ENCODE assay signal across 9 mouse cellular contexts in the genomic region with DNA sequence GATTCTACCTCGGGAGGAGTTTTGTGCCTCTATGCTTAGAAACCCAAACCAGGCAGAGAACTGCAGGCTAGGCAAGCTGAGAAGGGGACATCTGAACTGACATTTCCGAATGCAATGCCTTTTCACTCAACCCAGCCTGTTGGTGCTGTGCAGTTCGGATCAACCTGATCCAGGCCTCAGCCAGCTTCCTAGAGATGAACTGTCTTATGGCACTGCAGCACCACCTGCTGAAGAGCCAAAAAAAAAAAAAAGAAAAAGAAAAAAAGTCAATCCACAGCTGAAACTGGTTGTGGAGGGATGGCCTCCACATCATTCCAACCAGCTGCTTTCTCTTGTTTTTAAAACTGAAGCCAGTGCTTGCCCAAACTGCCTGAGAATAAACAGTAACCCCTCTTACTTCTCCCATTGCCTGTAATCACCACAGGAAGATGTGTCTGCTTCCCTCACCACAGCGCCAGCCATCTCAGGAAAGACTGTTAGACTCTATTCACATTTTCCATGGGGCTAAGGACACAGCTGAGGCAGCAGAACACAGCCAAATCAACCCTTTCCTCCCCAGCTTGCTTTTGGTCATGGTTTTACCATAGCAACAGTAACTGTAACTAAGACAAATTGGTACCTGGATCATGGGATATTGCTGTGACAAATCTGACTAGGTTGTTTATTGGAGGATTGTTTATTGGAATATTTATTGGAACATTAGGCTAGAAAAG.
DNase-seq lines count a peak whose midpoint lies in the region; ATAC-seq and TF ChIP-seq lines count a peak whose summit lies in the region.
"Had no signal": no experiment of that assay in that cellular context is flagged by ENCODE, and none has a peak within 500 bp of the region (broad histone marks: within the 10 kb centered on the region; RNA-seq: fewer than 3 reads in every experiment).

No protein-coding gene starts in this region.

- peak overlapping the region; percentile 16 to 19; a peak in 1 of 4 replicates for H3K27ac ChIP-seq in heart, embryonic 14.5 days (replicated peaks in 1 of 2; ENCODE audit: control insufficient read depth in 1 of 2, insufficient read depth in 1 of 2, low read depth in 2 of 2, low read length in 2 of 2)
- no peak overlapping the region for H3K27ac ChIP-seq in hindbrain, embryonic 10.5 days
- H3K27ac ChIP-seq in cerebellum, adult 2 months (ENCODE audit: insufficient read depth, low read length), result no peak overlapping the region
- H3K27ac ChIP-seq: forebrain, embryonic 12.5 days had no signal

- no peaks in the 10 kb centered on the region for H3K27me3 ChIP-seq in heart, embryonic 14.5 days (ENCODE audit: control insufficient read depth, insufficient read depth, low read length)
- H3K27me3 ChIP-seq in hindbrain, embryonic 10.5 days (ENCODE audit: insufficient read depth, poor library complexity, severe bottlenecking), result no peaks in the 10 kb centered on the region
- H3K27me3 ChIP-seq in cerebellum, adult 2 months (ENCODE audit: control insufficient read depth, insufficient read depth, low read length), result no peaks in the 10 kb centered on the region
- H3K27me3 ChIP-seq: forebrain, embryonic 12.5 days had no signal

- no peak for TF ChIP-seq CTCF in cerebellum, adult 2 months (IDR thresholded peaks at IDR 0.05; ENCODE audit: borderline replicate concordance, insufficient read depth, low read depth, low read length)

- no peak for TF ChIP-seq POLR2A in cerebellum, adult 2 months (IDR thresholded peaks at IDR 0.05; ENCODE audit: borderline replicate concordance, insufficient read depth, low read length)

- no peak overlapping the region for H3K4me3 ChIP-seq in heart, embryonic 14.5 days (ENCODE audit: control insufficient read depth in 1 of 2, insufficient read depth in 1 of 2, low read depth in 1 of 2, low read length in 2 of 2)
- H3K4me3 ChIP-seq in hindbrain, embryonic 10.5 days, result no peak overlapping the region
- H3K4me3 ChIP-seq in cerebellum, adult 2 months (replicated peaks; ENCODE audit: insufficient read depth, low read depth, low read length), result no peak overlapping the region
- H3K4me3 ChIP-seq: forebrain, embryonic 12.5 days had no signal

- WGBS in heart, embryonic 14.5 days, result 47% methylated on average over 4 of the region's 4 CpGs
- 71% methylated on average over 4 of the region's 4 CpGs for WGBS in hindbrain, embryonic 10.5 days
- WGBS in cerebellum, adult 2 months, result 58% methylated on average over 4 of the region's 4 CpGs

- no peak overlapping the region for H3K9ac ChIP-seq in heart, embryonic 14.5 days (ENCODE audit: low read length)
- H3K9ac ChIP-seq: forebrain, embryonic 12.5 days had no signal

- no peaks in the 10 kb centered on the region for H3K36me3 ChIP-seq in heart, embryonic 14.5 days (ENCODE audit: control insufficient read depth, insufficient read depth, low read length)
- no peaks in the 10 kb centered on the region for H3K36me3 ChIP-seq in hindbrain, embryonic 10.5 days
- H3K36me3 ChIP-seq: forebrain, embryonic 12.5 days had no signal

- H3K4me1 ChIP-seq in heart, embryonic 14.5 days (ENCODE audit: control insufficient read depth in 2 of 2, insufficient read depth in 2 of 2, low read length in 2 of 2), result peaks cover 4 to 7% of the 10 kb centered on the region in 2 experiments
- H3K4me1 ChIP-seq in hindbrain, embryonic 10.5 days (replicated peaks), result peaks cover 12% of the 10 kb centered on the region
- H3K4me1 ChIP-seq in cerebellum, adult 2 months (ENCODE audit: control insufficient read depth, insufficient read depth, low read length), result no peaks in the 10 kb centered on the region
- H3K4me1 ChIP-seq: forebrain, embryonic 12.5 days had no signal

- DNase-seq in heart, postnatal 4 days, result no peak
- DNase-seq in spleen, postnatal 4 days (ENCODE audit: low spot score in 2 of 2), result peak; percentile 31 to 66
- DNase-seq in spleen, postnatal 14 days (ENCODE audit: low spot score in 2 of 2), result no peak
- DNase-seq in liver, result peak; percentile 30
- DNase-seq in left cerebral cortex, adult 9 months (ENCODE audit: low spot score in 2 of 2), result no peak
- no peak for DNase-seq in hindbrain, embryonic 10.5 days (ENCODE audit: low spot score)
- no peak for DNase-seq in cerebellum, adult 2 months

- no peak overlapping the region for H3K4me2 ChIP-seq in heart, embryonic 14.5 days (ENCODE audit: low read length)
- H3K4me2 ChIP-seq: forebrain, embryonic 12.5 days had no signal

- no peak; the same call in 1 of the 2 replicates for ATAC-seq in heart, embryonic 14.5 days (ENCODE audit: insufficient number of reproducible peaks, insufficient read depth, low FRiP score, low read depth)

- no peaks in the 10 kb centered on the region for H3K9me3 ChIP-seq in heart, embryonic 14.5 days (ENCODE audit: control insufficient read depth, low read length)
- no peaks in the 10 kb centered on the region for H3K9me3 ChIP-seq in hindbrain, embryonic 10.5 days
- H3K9me3 ChIP-seq: forebrain, embryonic 12.5 days had no signal

Comparison
In these comparisons a context has a peak if more than half of its experiments do, and no peak if none do; other contexts are left out.
1. DNase-seq: peak in spleen, postnatal 4 days (2 of 2) and liver (single experiment); none in heart, postnatal 4 days (single experiment), spleen, postnatal 14 days (0 of 2), left cerebral cortex, adult 9 months (0 of 2), hindbrain, embryonic 10.5 days (single experiment) and cerebellum, adult 2 months (0 of 2).
2. H3K27ac ChIP-seq: peak in heart, embryonic 14.5 days (2 of 2); none in hindbrain, embryonic 10.5 days (single experiment) and cerebellum, adult 2 months (single experiment).